Mouse (Mus musculus): ENCODE data around the gene 2410137M14Rik.
A peak's percentile ranks its signal among the peaks of the same experiment; 100 is the strongest.

Gene 2410137M14Rik

DNA sequence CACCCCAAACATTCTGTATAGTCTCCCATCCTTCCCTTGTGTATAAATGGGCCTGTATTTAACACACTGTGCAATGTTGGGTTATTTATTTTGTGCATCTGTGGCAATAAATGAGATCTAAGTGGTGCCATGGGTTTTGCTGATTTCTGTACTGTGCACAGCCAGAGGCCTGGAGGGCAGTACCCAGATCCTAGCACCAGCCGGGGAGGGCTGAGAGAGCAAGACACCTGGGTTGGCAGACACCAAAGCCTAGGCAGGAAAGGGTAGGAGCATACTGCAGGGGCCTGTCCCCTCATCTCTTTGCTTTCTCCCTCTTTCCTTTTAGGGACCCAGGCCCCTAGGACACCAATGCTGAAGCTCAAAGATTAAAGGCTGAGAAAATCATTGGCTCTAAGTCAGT lies 32.8 kb downstream of the 2410137M14Rik start:
- DNase-seq (ENCODE audit: low spot score), result no peak

DNA sequence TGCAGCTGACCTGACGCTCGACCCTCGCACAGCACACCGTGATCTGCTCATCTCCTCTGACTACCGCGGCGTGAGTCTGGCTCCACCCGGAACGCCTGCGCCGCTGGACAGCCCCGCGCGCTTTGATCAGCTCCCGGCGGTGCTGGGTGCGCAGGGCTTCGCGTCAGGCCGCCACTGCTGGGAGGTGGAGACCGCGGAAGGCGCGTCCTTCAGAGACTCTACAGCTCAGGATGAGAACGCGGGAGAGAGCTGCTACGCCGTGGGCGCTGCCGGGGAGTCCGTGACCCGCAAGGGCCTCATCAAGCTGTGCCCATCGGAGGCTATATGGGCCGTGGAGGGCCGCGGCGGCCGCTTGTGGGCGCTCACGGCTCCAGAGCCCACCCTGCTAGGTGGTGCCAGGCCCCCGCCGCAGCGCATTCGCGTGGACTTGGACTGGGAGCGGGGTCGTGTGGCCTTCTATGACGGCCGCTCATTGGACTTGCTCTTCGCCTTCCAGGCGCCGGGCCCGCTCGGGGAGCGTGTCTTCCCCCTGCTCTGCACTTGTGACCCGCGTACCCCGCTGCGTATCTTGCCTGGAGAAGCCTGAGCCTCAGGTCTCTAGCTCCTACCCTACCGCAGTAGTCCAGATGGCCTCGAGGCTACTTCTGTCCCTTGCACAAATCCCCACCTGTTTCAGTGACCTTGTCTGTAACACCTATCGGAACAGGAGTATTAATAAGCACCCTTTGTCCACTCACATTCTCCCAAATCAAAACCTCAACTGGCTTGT lies 33.8 kb downstream of the 2410137M14Rik start:
- no peak for DNase-seq (ENCODE audit: low spot score)

DNA sequence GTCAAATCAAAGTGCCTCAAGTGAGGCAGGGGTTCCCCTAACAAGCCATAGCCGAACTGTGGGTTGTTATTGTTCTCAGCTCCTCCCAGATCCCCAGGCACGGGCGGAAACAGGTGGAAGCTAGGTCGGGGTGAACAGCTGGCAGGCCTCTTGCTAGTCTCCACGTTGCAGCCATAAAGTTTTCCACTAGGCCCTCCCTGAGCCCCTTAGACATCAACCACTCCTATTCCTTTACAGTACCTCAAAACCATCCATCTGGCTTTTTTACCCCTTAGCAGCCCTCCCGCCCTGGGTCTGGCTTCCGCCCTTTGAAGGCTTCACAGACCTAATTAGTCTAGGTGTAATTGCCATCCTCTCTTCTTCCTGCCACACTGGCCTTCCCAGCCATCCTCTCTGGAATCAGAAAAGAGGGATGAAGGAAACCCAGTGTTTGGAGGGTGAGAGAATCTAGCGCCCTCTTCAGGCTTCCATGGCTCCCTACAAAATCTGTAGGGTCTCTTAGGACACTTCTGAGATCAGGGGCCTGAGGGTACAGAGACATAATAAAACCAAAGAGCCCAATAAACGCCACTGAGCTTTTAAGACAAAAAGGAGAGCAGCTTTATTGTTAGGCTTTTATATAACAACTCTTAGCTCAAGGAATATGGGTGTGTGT lies 36.8 kb downstream of the 2410137M14Rik start:
- no peak for DNase-seq (ENCODE audit: low spot score)

DNA sequence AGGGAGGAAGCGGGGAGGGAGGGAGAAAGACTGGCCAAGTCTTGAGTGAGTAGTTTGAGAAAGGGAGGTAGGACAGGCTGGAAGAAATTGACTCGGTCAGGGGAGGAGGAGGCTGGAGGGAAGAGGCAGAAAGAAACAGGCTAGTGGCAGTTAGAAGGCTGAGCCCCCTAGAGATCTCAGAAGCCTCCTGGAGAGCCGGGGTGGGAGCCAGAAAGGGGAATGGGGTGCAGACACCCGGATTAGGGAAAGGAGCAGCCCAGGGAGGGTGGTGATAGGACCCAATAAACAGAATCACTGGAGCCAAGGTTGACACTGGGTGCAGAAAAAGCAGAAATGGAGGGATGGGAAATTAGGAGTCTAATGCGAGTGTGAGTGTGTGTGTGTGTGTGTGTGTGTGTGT lies 37.3 kb downstream of the 2410137M14Rik start:
- DNase-seq (ENCODE audit: low spot score), result no peak

GRCm38 (mm10) chr17:36942791-36943471 lies 38.1 kb downstream of the 2410137M14Rik start, which contains the start of gene Rnf39:
TSS of gene Rnf39 (plus strand) at chr17:36942918.
- no peak for DNase-seq (ENCODE audit: low spot score)

- peak; percentile 47 for DNase-seq (ENCODE audit: low spot score)
These were observed 38.6 kb downstream of the 2410137M14Rik start for GRCm38 (mm10) chr17:36942391-36942790.

GRCm38 (mm10) chr17:36938056-36938455 lies 43.0 kb downstream of the 2410137M14Rik start:
- DNase-seq (ENCODE audit: low spot score), result no peak

GRCm38 (mm10) chr17:36931806-36932205 lies 49.2 kb downstream of the 2410137M14Rik start:
- DNase-seq (ENCODE audit: low spot score), result no peak

GRCm38 (mm10) chr17:36931130-36931529 lies 49.9 kb downstream of the 2410137M14Rik start:
- DNase-seq (ENCODE audit: low spot score), result no peak

DNA sequence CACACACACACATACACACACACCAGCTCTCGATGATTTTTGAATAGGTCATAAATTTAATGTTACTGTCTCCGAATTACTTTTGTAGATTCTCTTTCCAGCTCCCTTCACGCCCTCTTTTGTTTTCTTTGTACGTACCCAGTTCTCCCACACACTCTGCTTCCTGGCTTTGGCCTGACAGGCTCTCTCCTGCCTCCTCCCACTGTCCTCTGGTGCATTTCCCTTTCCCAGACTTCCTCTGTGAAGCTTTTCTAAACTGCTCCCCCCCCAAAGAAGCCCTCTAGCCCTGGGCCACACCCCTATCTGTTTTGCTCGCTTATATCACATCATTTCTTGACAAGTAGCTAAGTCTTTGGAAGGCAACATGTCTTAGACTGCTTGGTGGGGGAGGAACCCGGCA lies 50.8 kb downstream of the 2410137M14Rik start:
- no peak for DNase-seq (ENCODE audit: low spot score)

GRCm38 (mm10) chr17:36929236-36929932 lies 51.7 kb downstream of the 2410137M14Rik start:
- DNase-seq (ENCODE audit: low spot score), result no peak
